Mouse (Mus musculus) liver, embryonic 14.5 days (tissue): ENCODE measurements around the gene Prg4. TPM values are rescaled to one million over a fixed set of nuclear protein-coding genes. Genes with fewer than 3 reads are reported as not detected.

Experiments
- ATAC-seq: fragments of 200-750 bp; cut with Nextera tagmentation; 2 replicates; pipeline ENCODE4 v1.8.0; 2017; ENCODE audit warnings: moderate number of reproducible peaks, mild to moderate bottlenecking, moderate library complexity; ENCODE audit not compliant: insufficient read depth
- DNase-seq, 3 experiments: peaks; one replicate each; pipeline ENCODE4 v3.0.0-alpha.2; 2012 to 2013; ENCODE audit warnings: low read depth in 3 of 3, low spot score in 3 of 3
- H3K27ac ChIP-seq: fragments of 300-500 bp; sonication (generic); 2 replicates; pipeline ENCODE4 v1.5.1; 2014; ENCODE audit warnings: moderate library complexity, mild to moderate bottlenecking, control low read depth, inconsistent platforms
- H3K27me3 ChIP-seq: fragments of 300-500 bp; sonication (generic); 2 replicates; pipeline ENCODE4 v1.6.1; 2014; ENCODE audit warnings: mild to moderate bottlenecking, low read length, moderate library complexity; ENCODE audit not compliant: control insufficient read depth, insufficient read depth
- H3K36me3 ChIP-seq: fragments of 300-500 bp; sonication (generic); replicated peaks from 2 replicates; pipeline ENCODE4 v1.6.1; 2014; ENCODE audit warnings: low read depth; ENCODE audit not compliant: control insufficient read depth, insufficient read depth
- H3K4me1 ChIP-seq, 2 experiments: fragments of 200-500 bp in 1 of 2; fragments of 300-500 bp in 1 of 2; sonication (generic) in 1 of 2; replicated peaks; 2 replicates each; pipeline ENCODE4 v1.6.1; 2012 to 2014; ENCODE audit warnings: antibody characterized with exemption in 1 of 2, inconsistent platforms in 1 of 2, low read length in 1 of 2; ENCODE audit not compliant: control insufficient read depth in 2 of 2, insufficient read depth in 2 of 2
- H3K4me2 ChIP-seq: fragments of 300-500 bp; sonication (generic); 2 replicates; pipeline ENCODE4 v1.6.1; 2014; ENCODE audit warnings: low read depth, mild to moderate bottlenecking, control low read depth, moderate library complexity
- H3K4me3 ChIP-seq, 2 experiments: fragments of 200-500 bp in 1 of 2; fragments of 300-500 bp in 1 of 2; sonication (generic) in 1 of 2; 2 replicates each; pipeline ENCODE4 v1.5.1; 2012 to 2014; ENCODE audit warnings: low read depth in 2 of 2, low read length in 2 of 2, mild to moderate bottlenecking in 2 of 2, control low read depth in 1 of 2, inconsistent platforms in 1 of 2, moderate library complexity in 1 of 2; ENCODE audit not compliant: insufficient read depth in 1 of 2
- H3K9ac ChIP-seq: fragments of 300-500 bp; sonication (generic); replicated peaks from 2 replicates; pipeline ENCODE4 v1.6.1; 2014; ENCODE audit warnings: mild to moderate bottlenecking, control low read depth, moderate library complexity
- H3K9me3 ChIP-seq: fragments of 300-500 bp; sonication (generic); 2 replicates; pipeline ENCODE4 v1.6.1; 2016; ENCODE audit warnings: low read length, mixed read lengths; ENCODE audit not compliant: control insufficient read depth
- CTCF ChIP-seq: IDR thresholded peaks from 2 replicates; pipeline ENCODE4 v1.5.1; 2016; ENCODE audit warnings: antibody characterized with exemption, low read depth, control low read depth
- EP300 ChIP-seq: IDR thresholded peaks from 2 replicates; pipeline ENCODE4 v1.6.1; 2016; ENCODE audit warnings: antibody characterized with exemption, low read depth
- WGBS: fragments of 180-500 bp; shearing (Covaris S2); extraction: QIAGEN DNeasy Blood & Tissue Kit; methylation state at CpG from one replicate; pipeline ENCODE4 v1.1.7; 2014; ENCODE audit not compliant: insufficient replicate concordance; 5-methylcytosine and 5-hydroxymethylcytosine counted together
- polyA plus RNA-seq, 2 experiments: library from polyadenylated mRNA; depleted of rRNA in 1 of 2; stranded (reverse) in 1 of 2; unstranded in 1 of 2; fragments of >200 nt; fragmentation: Nextera tagmentation in 1 of 2; extraction: Ambion mirVana in 1 of 2; gene quantifications; 2 replicates each; pipeline versions ENCODE4 v1.2.1 to v1.2.3; 2012 to 2014

The Prg4 gene
- polyA plus RNA-seq (2012; rRNA removed) (0.17 and 0.19 TPM in 2 replicates), polyA plus RNA-seq (2014; fragmentation: Nextera tagmentation; extraction: Ambion mirVana) (0.24 and 0.33 TPM in 2 replicates)

- TF ChIP-seq CTCF: no peak
- no peak for TF ChIP-seq EP300
- 64% methylated on average over 3 of the region's 3 CpGs for WGBS
- Histone ChIP-seq H3K4me1 (no peaks in the 10 kb centered on the region), H3K27me3 (no peaks in the 10 kb centered on the region), H3K27ac (no peak within 1 kb of the TSS), H3K4me2 (no peak within 1 kb of the TSS), H3K9me3 (no peaks in the 10 kb centered on the region), H3K4me3 (no peak within 1 kb of the TSS), H3K9ac (no peak within 1 kb of the TSS), H3K36me3 (no peaks in the 10 kb centered on the region)
- DNase-seq (no peak), ATAC-seq (no peak)
Measured at GRCm38 (mm10) chr1:150466132-150466531, at the start of gene Prg4. Gene Prg4, minus strand, starts transcription at chr1:150466165.

- H3K27ac ChIP-seq: no peak overlapping the region
- H3K4me1 ChIP-seq: no peaks in the 10 kb centered on the region
- H3K27me3 ChIP-seq: no peaks in the 10 kb centered on the region
- ATAC-seq: no peak
- no peak overlapping the region for H3K4me2 ChIP-seq
- DNase-seq: no peak
- WGBS: 50% methylated on average over 2 of the region's 2 CpGs
- no peaks in the 10 kb centered on the region for H3K36me3 ChIP-seq
- H3K9me3 ChIP-seq: no peaks in the 10 kb centered on the region
- H3K9ac ChIP-seq: no peak overlapping the region
- H3K4me3 ChIP-seq: no peak overlapping the region
- TF ChIP-seq CTCF: no peak
Measured at GRCm38 (mm10) chr1:150513041-150513440, 47.1 kb upstream of the Prg4 start.

GRCm38 (mm10) chr1:150505794-150506193 lies 39.8 kb upstream of the Prg4 start:
- Histone ChIP-seq H3K9ac (no peak overlapping the region), H3K27ac (no peak overlapping the region), H3K4me1 (no peaks in the 10 kb centered on the region), H3K4me2 (no peak overlapping the region), H3K9me3 (no peaks in the 10 kb centered on the region), H3K27me3 (no peaks in the 10 kb centered on the region), H3K4me3 (no peak overlapping the region), H3K36me3 (no peaks in the 10 kb centered on the region)
- DNase-seq: no peak
- TF ChIP-seq EP300 (no peak), CTCF (no peak)
- WGBS: 17% methylated on average over 2 of the region's 2 CpGs
- ATAC-seq: no peak

GRCm38 (mm10) chr1:150503321-150503720 lies 37.4 kb upstream of the Prg4 start:
- WGBS: 58% methylated on average over 4 of the region's 4 CpGs

GRCm38 (mm10) chr1:150498177-150498576 lies 32.2 kb upstream of the Prg4 start:
- H3K4me1 ChIP-seq: no peaks in the 10 kb centered on the region
- no peak for TF ChIP-seq EP300
- no peak overlapping the region for H3K4me2 ChIP-seq
- 41% methylated on average over 2 of the region's 2 CpGs for WGBS
- H3K36me3 ChIP-seq: no peaks in the 10 kb centered on the region
- DNase-seq: no peak
- no peak overlapping the region for H3K9ac ChIP-seq
- no peaks in the 10 kb centered on the region; the same call in 1 of the 2 replicates for H3K9me3 ChIP-seq
- no peaks in the 10 kb centered on the region for H3K27me3 ChIP-seq
- no peak overlapping the region for H3K4me3 ChIP-seq
- ATAC-seq: no peak
- H3K27ac ChIP-seq: no peak overlapping the region

More at GRCm38 (mm10) chr1:150503321-150503720, 37.4 kb upstream of the Prg4 start:
- no peak for DNase-seq
- no peak overlapping the region for H3K4me2 ChIP-seq
- H3K36me3 ChIP-seq: no peaks in the 10 kb centered on the region
- no peak overlapping the region for H3K27ac ChIP-seq
- no peak overlapping the region for H3K9ac ChIP-seq
- no peaks in the 10 kb centered on the region for H3K4me1 ChIP-seq
- ATAC-seq: no peak
- no peak overlapping the region for H3K4me3 ChIP-seq
- no peaks in the 10 kb centered on the region; the same call in 1 of the 2 replicates for H3K9me3 ChIP-seq
- H3K27me3 ChIP-seq: no peaks in the 10 kb centered on the region
- no peak for TF ChIP-seq CTCF
- no peak for TF ChIP-seq EP300
